Mouse (Mus musculus) heart, embryonic 15.5 days (tissue): ENCODE measurements around the gene Rbms1. TPM values are rescaled to one million over a fixed set of nuclear protein-coding genes. Genes with fewer than 3 reads are reported as not detected.

ENCODE experiments used
- ATAC-seq: fragments of 200-750 bp; cut with Nextera tagmentation; replicated peaks from 2 replicates; pipeline ENCODE4 v1.8.0; 2017; ENCODE audit warnings: low read depth, moderate TSS enrichment; ENCODE audit not compliant: insufficient number of reproducible peaks, insufficient read depth, low FRiP score
- H3K27ac ChIP-seq: fragments of 300-500 bp; sonication (generic); 2 replicates; pipeline ENCODE4 v1.5.1; 2015; ENCODE audit warnings: mild to moderate bottlenecking, inconsistent platforms
- H3K27me3 ChIP-seq: fragments of 300-500 bp; sonication (generic); 2 replicates; pipeline ENCODE4 v1.6.1; 2015; ENCODE audit warnings: inconsistent platforms
- H3K36me3 ChIP-seq: fragments of 300-500 bp; sonication (generic); 2 replicates; pipeline ENCODE4 v1.6.1; 2015; ENCODE audit warnings: mild to moderate bottlenecking, inconsistent platforms
- H3K4me1 ChIP-seq: fragments of 300-500 bp; sonication (generic); replicated peaks from 2 replicates; pipeline ENCODE4 v1.6.1; 2015; ENCODE audit warnings: inconsistent platforms
- H3K4me2 ChIP-seq: fragments of 300-500 bp; sonication (generic); 2 replicates; pipeline ENCODE4 v1.6.1; 2015; ENCODE audit warnings: inconsistent platforms, mild to moderate bottlenecking, moderate library complexity
- H3K4me3 ChIP-seq: fragments of 300-500 bp; sonication (generic); 2 replicates; pipeline ENCODE4 v1.5.1; 2015; ENCODE audit warnings: mild to moderate bottlenecking, inconsistent platforms
- H3K9ac ChIP-seq: fragments of 300-500 bp; sonication (generic); 2 replicates; pipeline ENCODE4 v1.6.1; 2015; ENCODE audit warnings: mild to moderate bottlenecking, inconsistent platforms
- H3K9me3 ChIP-seq: fragments of 300-500 bp; sonication (generic); replicated peaks from 2 replicates; pipeline ENCODE4 v1.6.1; 2016; ENCODE audit warnings: inconsistent platforms
- WGBS: fragments of 180-500 bp; shearing (Covaris S2); methylation state at CpG from one replicate; pipeline ENCODE4 v1.1.7; 2015; ENCODE audit warnings: mixed read lengths; 5-methylcytosine and 5-hydroxymethylcytosine counted together
- polyA plus RNA-seq: library from polyadenylated mRNA; unstranded; fragments of >200 nt; fragmentation: Nextera tagmentation; extraction: Ambion mirVana; gene quantifications from 2 replicates; pipeline ENCODE4 v1.2.1, GENCODE M21; 2015

The Rbms1 gene
- polyA plus RNA-seq, 1 experiment from 2014 or later = 72.6 TPM

- no peak for ATAC-seq
- Histone ChIP-seq H3K4me2 (no peak overlapping the region), H3K9ac (no peak overlapping the region), H3K4me3 (no peak overlapping the region), H3K36me3 (no peaks in the 10 kb centered on the region), H3K4me1 (peaks cover 40% of the 10 kb centered on the region), H3K9me3 (no peaks in the 10 kb centered on the region), H3K27me3 (no peaks in the 10 kb centered on the region), H3K27ac (no peak overlapping the region)
- WGBS = 56% methylated on average over 8 of the region's 8 CpGs
These were observed 160.2 kb downstream of the Rbms1 start for GRCm38 (mm10) chr2:60802828-60803227.

GRCm38 (mm10) chr2:60802191-60802590 lies 160.8 kb downstream of the Rbms1 start:
- no peak overlapping the region for H3K27ac ChIP-seq
- H3K4me1 ChIP-seq = peaks cover 34% of the 10 kb centered on the region
- H3K27me3 ChIP-seq = no peaks in the 10 kb centered on the region
- H3K4me3 ChIP-seq = no peak overlapping the region
- no peak overlapping the region; the same call in 1 of the 2 replicates for H3K9ac ChIP-seq
- peaks cover 4% of the 10 kb centered on the region; the same call in 1 of the 2 replicates for H3K36me3 ChIP-seq
- 34% methylated on average over 4 of the region's 4 CpGs for WGBS
- H3K9me3 ChIP-seq = no peaks in the 10 kb centered on the region
- no peak overlapping the region for H3K4me2 ChIP-seq
- ATAC-seq = no peak

- Histone ChIP-seq H3K4me3 (no peak overlapping the region), H3K4me2 (peak overlapping the region; percentile 35; the same call in 1 of the 2 replicates), H3K27me3 (no peaks in the 10 kb centered on the region), H3K36me3 (peaks cover 5% of the 10 kb centered on the region; the same call in 1 of the 2 replicates), H3K9ac (no peak overlapping the region; the same call in 1 of the 2 replicates), H3K9me3 (no peaks in the 10 kb centered on the region), H3K27ac (no peak overlapping the region), H3K4me1 (peaks cover 32% of the 10 kb centered on the region)
- WGBS = 73% methylated on average over 12 of the region's 12 CpGs
- ATAC-seq = no peak
These were observed 161.3 kb downstream of the Rbms1 start for GRCm38 (mm10) chr2:60801571-60802155.

- no peak overlapping the region for H3K27ac ChIP-seq
- peaks cover 32% of the 10 kb centered on the region for H3K4me1 ChIP-seq
- ATAC-seq = no peak
- H3K4me2 ChIP-seq = peak overlapping the region; percentile 35; the same call in 1 of the 2 replicates
- WGBS = 42% methylated on average over 15 of the region's 15 CpGs
- H3K36me3 ChIP-seq = peaks cover 5% of the 10 kb centered on the region; the same call in 1 of the 2 replicates
- H3K9me3 ChIP-seq = no peaks in the 10 kb centered on the region
- no peak overlapping the region for H3K9ac ChIP-seq
- H3K27me3 ChIP-seq = no peaks in the 10 kb centered on the region
- H3K4me3 ChIP-seq = no peak overlapping the region; the same call in 1 of the 2 replicates
These were observed 162.0 kb downstream of the Rbms1 start for GRCm38 (mm10) chr2:60800921-60801558.

- no peak overlapping the region for H3K4me3 ChIP-seq
- no peak overlapping the region for H3K4me2 ChIP-seq
- no peak overlapping the region for H3K27ac ChIP-seq
- H3K9ac ChIP-seq = no peak overlapping the region
- no peaks in the 10 kb centered on the region for H3K27me3 ChIP-seq
- H3K9me3 ChIP-seq = no peaks in the 10 kb centered on the region
- WGBS = 76% methylated on average over 7 of the region's 7 CpGs
- ATAC-seq = no peak
- H3K4me1 ChIP-seq = peaks cover 27% of the 10 kb centered on the region
- peaks cover 5% of the 10 kb centered on the region; the same call in 1 of the 2 replicates for H3K36me3 ChIP-seq
These were observed 163.2 kb downstream of the Rbms1 start for GRCm38 (mm10) chr2:60799816-60800215.

- H3K27ac ChIP-seq = no peak overlapping the region
- WGBS = 86% methylated on average over 17 of the region's 17 CpGs
- peaks cover 23% of the 10 kb centered on the region for H3K4me1 ChIP-seq
- H3K27me3 ChIP-seq = no peaks in the 10 kb centered on the region
- no peak overlapping the region for H3K4me2 ChIP-seq
- H3K9me3 ChIP-seq = no peaks in the 10 kb centered on the region
- H3K4me3 ChIP-seq = no peak overlapping the region
- no peak for ATAC-seq
- no peak overlapping the region for H3K9ac ChIP-seq
- H3K36me3 ChIP-seq = peaks cover 5% of the 10 kb centered on the region; the same call in 1 of the 2 replicates
These were observed 164.0 kb downstream of the Rbms1 start for GRCm38 (mm10) chr2:60798767-60799529.

GRCm38 (mm10) chr2:60796969-60797669 lies 165.9 kb downstream of the Rbms1 start:
- WGBS = 80% methylated on average over 17 of the region's 17 CpGs
- Histone ChIP-seq H3K27ac (no peak overlapping the region), H3K9me3 (no peaks in the 10 kb centered on the region)

GRCm38 (mm10) chr2:60796616-60796968 lies 166.4 kb downstream of the Rbms1 start:
- Histone ChIP-seq H3K4me2 (no peak overlapping the region), H3K9ac (no peak overlapping the region), H3K36me3 (peaks cover 10% of the 10 kb centered on the region; the same call in 1 of the 2 replicates), H3K27ac (no peak overlapping the region), H3K4me1 (peaks cover 11% of the 10 kb centered on the region), H3K4me3 (no peak overlapping the region), H3K27me3 (no peaks in the 10 kb centered on the region), H3K9me3 (no peaks in the 10 kb centered on the region)
- WGBS = 64% methylated on average over 2 of the region's 2 CpGs
- no peak for ATAC-seq

More at GRCm38 (mm10) chr2:60796969-60797669, 165.9 kb downstream of the Rbms1 start:
- no peak overlapping the region for H3K4me2 ChIP-seq
- peaks cover 10% of the 10 kb centered on the region; the same call in 1 of the 2 replicates for H3K36me3 ChIP-seq
- H3K27me3 ChIP-seq = no peaks in the 10 kb centered on the region
- no peak overlapping the region for H3K9ac ChIP-seq
- peaks cover 15% of the 10 kb centered on the region for H3K4me1 ChIP-seq
- ATAC-seq = no peak
- H3K4me3 ChIP-seq = no peak overlapping the region

- Histone ChIP-seq H3K9me3 (no peaks in the 10 kb centered on the region), H3K27me3 (no peaks in the 10 kb centered on the region), H3K4me3 (no peak overlapping the region), H3K27ac (no peak overlapping the region), H3K4me2 (no peak overlapping the region), H3K36me3 (peaks cover 14% of the 10 kb centered on the region; the same call in 1 of the 2 replicates), H3K9ac (no peak overlapping the region), H3K4me1 (peaks cover 5% of the 10 kb centered on the region)
- 71% methylated on average over 9 of the region's 9 CpGs for WGBS
- ATAC-seq = no peak
These were observed 167.1 kb downstream of the Rbms1 start for GRCm38 (mm10) chr2:60795861-60796260.

- H3K36me3 ChIP-seq = peaks cover 18% of the 10 kb centered on the region
- 88% methylated on average over 4 of the region's 4 CpGs for WGBS
These were observed 170.5 kb downstream of the Rbms1 start for GRCm38 (mm10) chr2:60792506-60792905.

GRCm38 (mm10) chr2:60789126-60789525 lies 173.9 kb downstream of the Rbms1 start:
- no peak overlapping the region for H3K4me2 ChIP-seq
- ATAC-seq = no peak
- H3K9ac ChIP-seq = no peak overlapping the region
- H3K27me3 ChIP-seq = no peaks in the 10 kb centered on the region
- no peak overlapping the region for H3K27ac ChIP-seq
- H3K4me1 ChIP-seq = peaks cover 6% of the 10 kb centered on the region
- WGBS = 90% methylated on average over 3 of the region's 3 CpGs
- H3K36me3 ChIP-seq = peaks cover 17% of the 10 kb centered on the region
- H3K4me3 ChIP-seq = no peak overlapping the region
- H3K9me3 ChIP-seq = no peaks in the 10 kb centered on the region

More at GRCm38 (mm10) chr2:60792506-60792905, 170.5 kb downstream of the Rbms1 start:
- Histone ChIP-seq H3K9ac (no peak overlapping the region), H3K27ac (no peak overlapping the region), H3K4me3 (no peak overlapping the region), H3K4me1 (no peaks in the 10 kb centered on the region; the same call in 1 of the 2 replicates), H3K4me2 (no peak overlapping the region), H3K9me3 (no peaks in the 10 kb centered on the region), H3K27me3 (no peaks in the 10 kb centered on the region)
- ATAC-seq = no peak
